Mouse (Mus musculus) thymus, adult 2 months (tissue): ENCODE results near the gene Qrsl1.

Source experiments
- CTCF ChIP-seq: fragments of 200-500 bp; IDR thresholded peaks from 2 replicates; pipeline ENCODE4 v1.5.1; 2012; ENCODE audit warnings: mild to moderate bottlenecking, control low read depth, low read length, moderate library complexity, borderline replicate concordance; ENCODE audit not compliant: control insufficient read depth, poor library complexity, insufficient read depth; ENCODE audit errors: extremely low read depth
- POLR2A ChIP-seq: fragments of 200-500 bp; IDR thresholded peaks from 2 replicates; pipeline ENCODE4 v1.6.1; 2012; ENCODE audit warnings: mild to moderate bottlenecking, low read length, control low read depth, moderate library complexity; ENCODE audit not compliant: control insufficient read depth, poor library complexity, insufficient read depth; ENCODE audit errors: extremely low read depth

DNA sequence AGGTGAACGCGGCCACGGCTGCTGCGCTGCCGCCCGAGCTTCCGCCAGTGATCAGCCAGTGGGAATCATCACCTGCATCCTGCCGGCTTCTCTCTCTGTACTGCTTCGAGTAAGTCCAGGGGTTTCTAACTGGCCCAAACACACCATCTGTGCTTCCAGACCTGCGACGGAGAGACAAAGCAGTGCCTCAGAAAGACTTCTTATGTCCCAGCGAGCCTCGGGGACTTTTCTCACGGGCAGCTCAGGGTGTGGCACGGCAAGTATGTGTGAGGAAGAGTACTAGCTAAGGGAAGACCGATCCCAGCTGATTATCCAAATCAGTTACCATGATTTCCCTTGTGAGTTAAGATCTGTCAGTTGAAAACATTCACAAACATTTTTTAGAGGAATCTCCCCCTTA, 12.6 kb downstream of the Qrsl1 start:
- TF ChIP-seq POLR2A (no peak), CTCF (no peak)
